Mouse (Mus musculus) CH12.LX (cell line): ENCODE data around the gene Kif5c. TPM values are rescaled to one million over a fixed set of nuclear protein-coding genes. Genes with fewer than 3 reads are reported as not detected.
A peak's percentile ranks its signal among the peaks of the same experiment; 100 is the strongest.

Source experiments
- DNase-seq: peaks from one replicate; pipeline ENCODE4 v3.0.0-alpha.2; 2013; ENCODE audit errors: extremely low read depth
- H3K27ac ChIP-seq: 2 replicates; pipeline ENCODE4 v1.5.1; 2012; ENCODE audit warnings: low read depth, mild to moderate bottlenecking, control low read depth, moderate library complexity; ENCODE audit not compliant: insufficient read depth
- H3K27me3 ChIP-seq: replicated peaks from 2 replicates; pipeline ENCODE3; 2012; ENCODE audit warnings: inconsistent platforms
- H3K36me3 ChIP-seq, 2 experiments: replicated peaks in 1 of 2; 2 replicates each; pipeline versions ENCODE3 to v1.6.1; 2012; ENCODE audit warnings: inconsistent platforms in 1 of 2, low read length in 1 of 2, mild to moderate bottlenecking in 1 of 2, mixed read lengths in 1 of 2, moderate library complexity in 1 of 2; ENCODE audit not compliant: control insufficient read depth in 1 of 2, insufficient read depth in 1 of 2
- H3K4me1 ChIP-seq, 2 experiments: 2 replicates each; pipeline ENCODE4 v1.6.1; 2012; ENCODE audit warnings: inconsistent platforms in 1 of 2, moderate library complexity in 1 of 2; ENCODE audit not compliant: insufficient read depth in 2 of 2, control insufficient read depth in 1 of 2
- H3K4me2 ChIP-seq: 2 replicates; pipeline ENCODE4 v1.6.1; 2012; ENCODE audit warnings: low read depth, mild to moderate bottlenecking, control low read depth; ENCODE audit not compliant: poor library complexity, insufficient read depth, severe bottlenecking
- H3K4me3 ChIP-seq, 3 experiments: fragments of 150-350 bp in 1 of 3; sonication (generic) in 1 of 3; replicated peaks in 1 of 3; 2 replicates each; pipeline versions ENCODE3 to v1.5.1; 2011 to 2012; ENCODE audit warnings: low read depth in 2 of 3, low read length in 2 of 3, mild to moderate bottlenecking in 2 of 3, moderate library complexity in 2 of 3, control low read depth in 1 of 3, improper control_type of control experiment in 1 of 3, inconsistent platforms in 1 of 3, mixed read lengths in 1 of 3; ENCODE audit not compliant: poor library complexity in 1 of 3
- H3K79me2 ChIP-seq: replicated peaks from 2 replicates; pipeline ENCODE4 v1.6.1; 2012; ENCODE audit warnings: mild to moderate bottlenecking, moderate library complexity; ENCODE audit not compliant: control insufficient read depth, poor library complexity, insufficient read depth, severe bottlenecking; ENCODE audit errors: extremely low read depth
- H3K9ac ChIP-seq: 2 replicates; pipeline ENCODE4 v1.6.1; 2012; ENCODE audit warnings: low read depth, mild to moderate bottlenecking, control low read depth, moderate library complexity; ENCODE audit not compliant: insufficient read depth
- H3K9me3 ChIP-seq: replicated peaks from 2 replicates; pipeline ENCODE3; 2012; ENCODE audit warnings: low read length, inconsistent platforms, mixed read lengths
- BHLHE40 ChIP-seq: IDR thresholded peaks from 2 replicates; pipeline ENCODE4 v1.6.1; 2011; ENCODE audit warnings: mild to moderate bottlenecking, low read depth, low read length, improper control_type of control experiment
- ELF1 ChIP-seq: IDR thresholded peaks from 2 replicates; pipeline ENCODE4 v1.6.1; 2014; ENCODE audit warnings: low read depth, mild to moderate bottlenecking, inconsistent platforms, low read length, improper control_type of control experiment
- EP300 ChIP-seq: IDR thresholded peaks from 2 replicates; pipeline ENCODE4 v1.6.1; 2011; ENCODE audit warnings: low read length, improper control_type of control experiment
- GABPA ChIP-seq: IDR thresholded peaks from 2 replicates; pipeline ENCODE4 v1.6.1; 2012; ENCODE audit warnings: low read depth, low read length, improper control_type of control experiment, inconsistent platforms; ENCODE audit not compliant: insufficient replicate concordance
- HCFC1 ChIP-seq: IDR thresholded peaks from 2 replicates; pipeline ENCODE4 v1.6.1; 2012; ENCODE audit warnings: low read depth, mild to moderate bottlenecking, inconsistent platforms, low read length, improper control_type of control experiment
- JUN ChIP-seq: IDR thresholded peaks from 2 replicates; pipeline ENCODE4 v1.6.1; 2011; ENCODE audit warnings: low read depth, mild to moderate bottlenecking, low read length, improper control_type of control experiment, moderate library complexity; ENCODE audit not compliant: insufficient read depth
- JUND ChIP-seq: conservative IDR thresholded peaks from 2 replicates; pipeline ENCODE4 v1.6.1; 2011; ENCODE audit warnings: low read depth, low read length, improper control_type of control experiment
- KAT2A ChIP-seq: IDR thresholded peaks from 2 replicates; pipeline ENCODE4 v1.6.1; 2012; ENCODE audit warnings: low read length, improper control_type of control experiment, inconsistent platforms; ENCODE audit not compliant: insufficient replicate concordance
- MAFK ChIP-seq: IDR thresholded peaks from 2 replicates; pipeline ENCODE4 v1.6.1; 2011; ENCODE audit warnings: low read length, improper control_type of control experiment; ENCODE audit not compliant: insufficient replicate concordance
- MEF2A ChIP-seq: IDR thresholded peaks from 2 replicates; pipeline ENCODE4 v1.6.1; 2014; ENCODE audit warnings: low read depth, mild to moderate bottlenecking, inconsistent platforms, low read length, improper control_type of control experiment, borderline replicate concordance
- MYC ChIP-seq: IDR thresholded peaks from 2 replicates; pipeline ENCODE4 v1.6.1; 2011; ENCODE audit warnings: low read depth, mild to moderate bottlenecking, improper control_type of control experiment, low read length
- NELFE ChIP-seq: IDR thresholded peaks from 2 replicates; pipeline ENCODE4 v1.6.1; 2011; ENCODE audit warnings: low read depth, low read length, improper control_type of control experiment
- NRF1 ChIP-seq: IDR thresholded peaks from 2 replicates; pipeline ENCODE4 v1.6.1; 2014; ENCODE audit warnings: low read depth, mild to moderate bottlenecking, inconsistent platforms, low read length, improper control_type of control experiment, moderate library complexity
- RAD21 ChIP-seq: IDR thresholded peaks from 2 replicates; pipeline ENCODE4 v1.6.1; 2011; ENCODE audit warnings: low read depth, mild to moderate bottlenecking, low read length, improper control_type of control experiment, moderate library complexity
- SIN3A ChIP-seq: IDR thresholded peaks from 2 replicates; pipeline ENCODE4 v1.6.1; 2012; ENCODE audit warnings: low read length, improper control_type of control experiment, inconsistent platforms
- SMC3 ChIP-seq: IDR thresholded peaks from 2 replicates; pipeline ENCODE4 v1.6.1; 2011; ENCODE audit warnings: low read depth, low read length, improper control_type of control experiment
- USF1 ChIP-seq: IDR thresholded peaks from 2 replicates; pipeline ENCODE4 v1.6.1; 2014; ENCODE audit warnings: low read depth, mild to moderate bottlenecking, inconsistent platforms, low read length, improper control_type of control experiment
- ZC3H11A ChIP-seq: IDR thresholded peaks from 2 replicates; pipeline ENCODE4 v1.6.1; 2012; ENCODE audit warnings: low read depth, mild to moderate bottlenecking, inconsistent platforms, low read length, improper control_type of control experiment
- ZMIZ1 ChIP-seq: IDR thresholded peaks from 2 replicates; pipeline ENCODE4 v1.6.1; 2012; ENCODE audit warnings: low read depth, mild to moderate bottlenecking, inconsistent platforms, low read length, improper control_type of control experiment
- ZNF384 ChIP-seq: IDR thresholded peaks from 2 replicates; pipeline ENCODE4 v1.6.1; 2012; ENCODE audit warnings: low read depth, low read length, improper control_type of control experiment, inconsistent platforms
- dilution Hi-C: fragments of 300-500 bp; cut with MboI; formaldehyde crosslinking; loops from 2 replicates; pipeline ENCODE4 v1.14.3; 2020; ENCODE audit warnings: low sequenced_read_pairs; ENCODE audit not compliant: extremely low pct_unique_long_range_greater_than_20kb, extremely low pct_ligation_motif_present
- in situ Hi-C: fragments of 300-500 bp; cut with MboI; formaldehyde crosslinking; loops from 3 replicates; pipeline ENCODE4 v1.14.3; 2019; ENCODE audit warnings: low sequenced_read_pairs, low pct_ligation_motif_present, low pct_unique_long_range_greater_than_20kb, mixed read lengths
- polyA plus RNA-seq: library from polyadenylated mRNA; unstranded; fragments of >175 nt; gene quantifications from 2 replicates; pipeline ENCODE4 v1.2.1, GENCODE M21; 2012; ENCODE audit warnings: low read depth; ENCODE audit not compliant: insufficient read length
- total RNA-seq, 2 experiments: library from RNA; depleted of rRNA; stranded (reverse); fragments of 300-350 nt in 1 of 2; fragments of >200 nt in 1 of 2; gene quantifications; 2 replicates each; pipeline ENCODE4 v1.2.3; 2012 to 2014

Kif5c gene
- total and polyA plus RNA-seq, 3 experiments = 3.0 to 3.5 (median 3.1) TPM

DNA sequence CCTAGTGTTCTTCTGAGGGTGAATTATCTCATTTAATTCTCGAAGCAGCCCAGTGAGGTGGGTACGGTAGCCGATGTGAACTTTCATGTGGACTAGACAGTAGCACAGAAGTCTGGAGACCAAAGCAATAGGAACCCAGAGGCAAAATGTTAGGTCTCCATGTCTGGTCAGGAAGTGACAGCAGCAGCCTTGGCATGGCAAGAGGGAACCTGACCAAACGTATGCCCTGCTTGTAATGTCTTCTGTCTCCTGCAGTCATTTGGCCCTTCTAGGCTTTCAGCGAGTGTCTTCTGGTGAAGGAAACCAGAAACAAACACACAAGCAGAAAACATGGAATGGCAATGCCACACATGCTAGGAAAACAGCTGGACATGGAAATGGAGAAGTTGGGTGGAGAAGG is 197.5 kb downstream of the Kif5c start:
- Histone ChIP-seq H3K4me1 (no peaks in the 10 kb centered on the region), H3K4me2 (no peak overlapping the region), H3K9ac (no peak overlapping the region), H3K27ac (no peak overlapping the region), H3K27me3 (no peaks in the 10 kb centered on the region), H3K9me3 (no peaks in the 10 kb centered on the region), H3K36me3 (no peaks in the 10 kb centered on the region), H3K79me2 (no peaks in the 10 kb centered on the region), H3K4me3 (no peak overlapping the region)
- dilution Hi-C loops (no loop called here), in situ Hi-C loops (no loop called here)
- DNase-seq = no peak
- TF ChIP-seq MAFK (no peak), SIN3A (no peak), EP300 (no peak), NELFE (no peak), MYC (no peak), ZC3H11A (no peak), USF1 (no peak), JUND (no peak), KAT2A (no peak), RAD21 (no peak), BHLHE40 (no peak), SMC3 (no peak)

GRCm38 (mm10) chr2:49817151-49817550 is 198.1 kb downstream of the Kif5c start:
- H3K27ac ChIP-seq = no peak overlapping the region
- TF ChIP-seq GABPA (no peak), ZNF384 (peak; percentile 20; the same call in 1 of the 2 replicates), ZMIZ1 (no peak)
- TF ChIP-seq, all 38 proteins: peak for 1
- dilution Hi-C loops = no loop called here
- Histone ChIP-seq H3K4me1 (no peaks in the 10 kb centered on the region), H3K79me2 (no peaks in the 10 kb centered on the region), H3K4me3 (no peak overlapping the region), H3K9ac (no peak overlapping the region), H3K36me3 (no peaks in the 10 kb centered on the region), H3K27me3 (no peaks in the 10 kb centered on the region), H3K9me3 (no peaks in the 10 kb centered on the region), H3K4me2 (no peak overlapping the region)
- in situ Hi-C loops = no loop called here
- DNase-seq = no peak

GRCm38 (mm10) chr2:49818126-49818525 is 199.0 kb downstream of the Kif5c start:
- H3K4me2 ChIP-seq = no peak overlapping the region
- TF ChIP-seq MEF2A (no peak), JUN (no peak), HCFC1 (no peak), NRF1 (no peak), ELF1 (no peak), ZNF384 (no peak), KAT2A (no peak), BHLHE40 (no peak)
- DNase-seq = no peak
- no peaks in the 10 kb centered on the region for H3K36me3 ChIP-seq
- H3K27ac ChIP-seq = no peak overlapping the region
- H3K79me2 ChIP-seq = no peaks in the 10 kb centered on the region
- no peaks in the 10 kb centered on the region for H3K4me1 ChIP-seq
- H3K4me3 ChIP-seq = no peak overlapping the region
- no peaks in the 10 kb centered on the region for H3K9me3 ChIP-seq
- no peaks in the 10 kb centered on the region for H3K27me3 ChIP-seq
- in situ Hi-C loops (no loop called here), dilution Hi-C loops (no loop called here)
- no peak overlapping the region for H3K9ac ChIP-seq
